Comparison of ENCODE assay signal across 29 mouse cellular contexts in the genomic region with DNA sequence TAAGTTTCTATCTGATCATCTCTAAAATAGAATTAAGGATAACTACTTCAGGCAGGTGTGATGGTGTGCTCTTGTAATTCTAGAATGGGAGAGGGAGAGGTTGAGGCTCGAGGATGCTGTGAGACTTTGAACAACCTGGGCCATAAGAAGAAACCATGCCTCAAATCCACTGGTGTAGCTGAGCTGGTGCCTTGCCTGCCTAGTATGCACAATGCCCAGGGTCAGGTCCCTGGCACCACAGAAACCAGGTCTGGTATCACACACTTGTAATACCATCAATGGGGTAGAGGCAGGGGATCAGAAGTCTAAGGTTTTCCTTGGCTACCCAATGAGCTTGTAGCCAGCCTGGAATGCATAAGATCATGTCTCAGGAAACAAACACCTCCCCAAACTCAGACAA. TPM values are rescaled to one million over a fixed set of nuclear protein-coding genes. Genes with fewer than 3 reads are reported as not detected.
DNase-seq lines count a peak whose midpoint lies in the region; ATAC-seq and TF ChIP-seq lines count a peak whose summit lies in the region.
"Had no signal": no experiment of that assay in that cellular context is flagged by ENCODE, and none has a peak within 500 bp of the region (broad histone marks: within the 10 kb centered on the region; RNA-seq: fewer than 3 reads in every experiment).

No protein-coding gene starts in this region.

- no peak for TF ChIP-seq CTCF in gastrocnemius, adult 2 months (IDR thresholded peaks at IDR 0.05)
- no peak for TF ChIP-seq CTCF in stomach, postnatal 0 days (IDR thresholded peaks at IDR 0.05; ENCODE audit: low read depth)

- intact Hi-C loops in gastrocnemius, adult 2 months (cut with DNase I) = no loop called here
- intact Hi-C loops in gastrocnemius, postnatal 36 days (cut with DNase I) = no loop called here

- no peak overlapping the region for H3K4me3 ChIP-seq in gastrocnemius, adult 2 months
- no peak overlapping the region for H3K4me3 ChIP-seq in limb, embryonic 13.5 days
- no peak overlapping the region for H3K4me3 ChIP-seq in limb, embryonic 10.5 days
- no peak overlapping the region for H3K4me3 ChIP-seq in limb, embryonic 15.5 days
- H3K4me3 ChIP-seq in stomach, postnatal 0 days (ENCODE audit: low read depth, low read length) = no peak overlapping the region
- H3K4me3 ChIP-seq: embryonic facial prominence, embryonic 12.5 days; forebrain, embryonic 10.5 days; forebrain, embryonic 13.5 days; hindbrain, embryonic 12.5 days; hindbrain, embryonic 15.5 days had no signal

- no peaks in the 10 kb centered on the region for H3K36me3 ChIP-seq in limb, embryonic 13.5 days
- no peaks in the 10 kb centered on the region for H3K36me3 ChIP-seq in limb, embryonic 10.5 days
- H3K36me3 ChIP-seq in limb, embryonic 15.5 days = no peaks in the 10 kb centered on the region
- no peaks in the 10 kb centered on the region for H3K36me3 ChIP-seq in stomach, postnatal 0 days (ENCODE audit: control insufficient read depth, insufficient read depth, low read length)
- H3K36me3 ChIP-seq: embryonic facial prominence, embryonic 12.5 days; forebrain, embryonic 10.5 days; G1E; hindbrain, embryonic 12.5 days; hindbrain, embryonic 15.5 days had no signal

- WGBS in limb, embryonic 13.5 days = 66% methylated on average over 1 of the region's 1 CpGs
- WGBS in limb, embryonic 10.5 days = 60% methylated on average over 1 of the region's 1 CpGs
- 38% methylated on average over 1 of the region's 1 CpGs for whole genome bisulfite sequencing in limb, embryonic 15.5 days
- WGBS in stomach, postnatal 0 days = 61% methylated on average over 1 of the region's 1 CpGs

- no peak for ATAC-seq in limb, embryonic 13.5 days (ENCODE audit: low FRiP score, low read depth)
- no peak for ATAC-seq in limb, embryonic 15.5 days (ENCODE audit: insufficient number of reproducible peaks, low FRiP score, low TSS enrichment, low read depth)
- ATAC-seq in stomach, postnatal 0 days (ENCODE audit: low FRiP score, low TSS enrichment) = no peak
- ATAC-seq: forebrain, embryonic 13.5 days; forebrain, embryonic 16.5 days; Patski had no signal

- H3K9ac ChIP-seq in limb, embryonic 13.5 days = peak overlapping the region; percentile 2; the same call in 1 of the 2 replicates
- H3K9ac ChIP-seq in limb, embryonic 15.5 days = no peak overlapping the region
- H3K9ac ChIP-seq in stomach, postnatal 0 days (ENCODE audit: low read length) = no peak overlapping the region
- H3K9ac ChIP-seq: embryonic facial prominence, embryonic 12.5 days; forebrain, embryonic 13.5 days; hindbrain, embryonic 12.5 days; hindbrain, embryonic 15.5 days had no signal

- H3K27ac ChIP-seq in gastrocnemius, adult 2 months = 0 out of 2 replicates have a peak overlapping the region, but pooled peaks have one; percentile 57
- H3K27ac ChIP-seq in limb, embryonic 13.5 days = no peak overlapping the region
- H3K27ac ChIP-seq in limb, embryonic 10.5 days = no peak overlapping the region
- H3K27ac ChIP-seq in limb, embryonic 15.5 days = peak overlapping the region; percentile 23; the same call in 1 of the 2 replicates
- peak overlapping the region; percentile 67 for H3K27ac ChIP-seq in stomach, postnatal 0 days (replicated peaks)
- H3K27ac ChIP-seq: embryonic facial prominence, embryonic 12.5 days; forebrain, embryonic 10.5 days; forebrain, embryonic 13.5 days; hindbrain, embryonic 12.5 days; hindbrain, embryonic 15.5 days had no signal

- H3K27me3 ChIP-seq in limb, embryonic 13.5 days = peaks cover 25% of the 10 kb centered on the region
- H3K27me3 ChIP-seq in limb, embryonic 10.5 days (ENCODE audit: low read depth, poor library complexity, severe bottlenecking) = peaks cover 53% of the 10 kb centered on the region
- H3K27me3 ChIP-seq in limb, embryonic 15.5 days = peaks cover 7% of the 10 kb centered on the region
- H3K27me3 ChIP-seq in stomach, postnatal 0 days (ENCODE audit: control insufficient read depth, insufficient read depth, low read length) = no peaks in the 10 kb centered on the region
- H3K27me3 ChIP-seq: CH12.LX, Patski had no signal

- no peaks in the 10 kb centered on the region for H3K9me3 ChIP-seq in limb, embryonic 13.5 days
- H3K9me3 ChIP-seq in limb, embryonic 10.5 days (replicated peaks) = no peaks in the 10 kb centered on the region
- no peaks in the 10 kb centered on the region for H3K9me3 ChIP-seq in limb, embryonic 15.5 days
- no peaks in the 10 kb centered on the region for H3K9me3 ChIP-seq in stomach, postnatal 0 days (ENCODE audit: control insufficient read depth, low read length)
- H3K9me3 ChIP-seq: embryonic facial prominence, embryonic 12.5 days; forebrain, embryonic 10.5 days; forebrain, embryonic 13.5 days; hindbrain, embryonic 12.5 days; hindbrain, embryonic 15.5 days had no signal

- H3K4me1 ChIP-seq in limb, embryonic 13.5 days = peaks cover 8% of the 10 kb centered on the region
- peaks cover 16% of the 10 kb centered on the region for H3K4me1 ChIP-seq in limb, embryonic 10.5 days
- peaks cover 15% of the 10 kb centered on the region for H3K4me1 ChIP-seq in limb, embryonic 15.5 days
- H3K4me1 ChIP-seq in stomach, postnatal 0 days (replicated peaks; ENCODE audit: control insufficient read depth, insufficient read depth) = 0 out of 2 replicates have a peak, but pooled peaks cover 3% of the 10 kb centered on the region

- H3K4me2 ChIP-seq in limb, embryonic 13.5 days (replicated peaks) = no peak overlapping the region
- H3K4me2 ChIP-seq in limb, embryonic 15.5 days = no peak overlapping the region
- H3K4me2 ChIP-seq in stomach, postnatal 0 days (replicated peaks; ENCODE audit: low read depth) = no peak overlapping the region
- H3K4me2 ChIP-seq: embryonic facial prominence, embryonic 12.5 days; forebrain, embryonic 13.5 days; heart, embryonic 11.5 days; hindbrain, embryonic 12.5 days; hindbrain, embryonic 15.5 days had no signal

- TF ChIP-seq EP300 in stomach, postnatal 0 days (optimal IDR thresholded peaks at IDR 0.05) = no peak

- DNase-seq in gastrocnemius, adult 2 months = no peak
- no peak for DNase-seq in gastrocnemius, postnatal 36 days
- no peak for DNase-seq in limb, embryonic 10.5 days (ENCODE audit: low spot score)
- no peak for DNase-seq in stomach, postnatal 0 days (ENCODE audit: low spot score)
- no peak for DNase-seq in layer of hippocampus, adult 9-11 months
- DNase-seq: adrenal gland, postnatal 10 days; adrenal gland, postnatal 36 days; B cell, adult 2 months; cerebellum, adult 18-20 months; cerebellum, adult 9-10 months; cerebellum, postnatal 14 days; gastrocnemius, postnatal 14 days had no signal

RNA-seq across cellular contexts. Expression of gene Hspa1b, which starts 3.8 kb away (rescaled TPM):
- 10 to 100 TPM in 1 of 2 experiments, 1 to 10 TPM in 1; 3.9 to 13.0 TPM for total RNA-seq in gastrocnemius, adult 2 months (2021)
- 1 to 10 TPM; 4.6 to 6.1 TPM for total RNA-seq in gastrocnemius, postnatal 36 days (2021)
- polyA plus RNA-seq in limb, embryonic 13.5 days (2015; fragmentation: Nextera tagmentation; extraction: Ambion mirVana) = 0.32 and 0.43 TPM in 2 replicates
- polyA plus RNA-seq in limb, embryonic 10.5 days (2016; fragmentation: Nextera tagmentation; extraction: Ambion mirVana) = 0.08 and 0.14 TPM in 2 replicates
- 3.3 and 3.6 TPM in 2 replicates for polyA plus RNA-seq in limb, embryonic 15.5 days (2015; fragmentation: Nextera tagmentation; extraction: Ambion mirVana)
- polyA plus RNA-seq in stomach, postnatal 0 days (2015; fragmentation: Nextera tagmentation; extraction: Ambion mirVana) = 3.0 TPM in 2 replicates
- polyA plus RNA-seq: forebrain, embryonic 16.5 days had no signal

RNA-seq across cellular contexts. Expression of gene Gm20481, which starts 6.9 kb away (rescaled TPM):
- not detected for total RNA-seq in gastrocnemius, adult 2 months (2021)
- not detected for total RNA-seq in gastrocnemius, postnatal 36 days (2021)
- polyA plus RNA-seq in limb, embryonic 13.5 days (2015; fragmentation: Nextera tagmentation; extraction: Ambion mirVana) = not detected in 2 replicates
- polyA plus RNA-seq in limb, embryonic 10.5 days (2016; fragmentation: Nextera tagmentation; extraction: Ambion mirVana) = not detected in 2 replicates
- polyA plus RNA-seq in limb, embryonic 15.5 days (2015; fragmentation: Nextera tagmentation; extraction: Ambion mirVana) = not detected in 2 replicates
- polyA plus RNA-seq in stomach, postnatal 0 days (2015; fragmentation: Nextera tagmentation; extraction: Ambion mirVana) = not detected in 2 replicates
- total RNA-seq: adrenal gland, postnatal 10 days; adrenal gland, postnatal 36 days; CH12.LX; gastrocnemius, adult 18-20 months; gastrocnemius, postnatal 14 days; heart, adult 8-10 months; heart, postnatal 25 days; hematopoietic stem cell, adult 5-6 weeks had no signal
- polyA plus RNA-seq: embryonic facial prominence, embryonic 12.5 days; forebrain, embryonic 10.5 days; forebrain, embryonic 13.5 days; forebrain, embryonic 16.5 days; G1E; heart, embryonic 11.5 days; heart, postnatal 0 days; hindbrain, embryonic 15.5 days had no signal

RNA-seq across cellular contexts. Expression of gene Hspa1a, which starts 9.1 kb away (rescaled TPM):
- 10 to 100 TPM in 1 of 2 experiments, 1 to 10 TPM in 1; 6.8 to 14.1 TPM for total RNA-seq in gastrocnemius, adult 2 months (2021)
- 10 to 100 TPM in 1 of 2 experiments, 1 to 10 TPM in 1; 8.8 to 10.1 TPM for total RNA-seq in gastrocnemius, postnatal 36 days (2021)
- 3.7 and 4.4 TPM in 2 replicates for polyA plus RNA-seq in limb, embryonic 13.5 days (2015; fragmentation: Nextera tagmentation; extraction: Ambion mirVana)
- polyA plus RNA-seq in limb, embryonic 10.5 days (2016; fragmentation: Nextera tagmentation; extraction: Ambion mirVana) = 1.1 and 1.4 TPM in 2 replicates
- polyA plus RNA-seq in limb, embryonic 15.5 days (2015; fragmentation: Nextera tagmentation; extraction: Ambion mirVana) = 31.7 and 32.0 TPM in 2 replicates
- 24.1 and 25.9 TPM in 2 replicates for polyA plus RNA-seq in stomach, postnatal 0 days (2015; fragmentation: Nextera tagmentation; extraction: Ambion mirVana)
- total RNA-seq: CH12.LX, G1E had no signal

RNA-seq across cellular contexts. Expression of gene Hspa1l, which starts 9.7 kb away (rescaled TPM):
- 10 to 100 TPM; 14.9 to 31.2 TPM for total RNA-seq in gastrocnemius, adult 2 months (2021)
- 10 to 100 TPM; 18.6 to 23.2 TPM for total RNA-seq in gastrocnemius, postnatal 36 days (2021)
- 0.49 and 0.81 TPM in 2 replicates for polyA plus RNA-seq in limb, embryonic 13.5 days (2015; fragmentation: Nextera tagmentation; extraction: Ambion mirVana)
- 0.58 and 0.85 TPM in 2 replicates for polyA plus RNA-seq in limb, embryonic 10.5 days (2016; fragmentation: Nextera tagmentation; extraction: Ambion mirVana)
- 0.46 and 0.65 TPM in 2 replicates for polyA plus RNA-seq in limb, embryonic 15.5 days (2015; fragmentation: Nextera tagmentation; extraction: Ambion mirVana)
- 0.25 and 0.48 TPM in 2 replicates for polyA plus RNA-seq in stomach, postnatal 0 days (2015; fragmentation: Nextera tagmentation; extraction: Ambion mirVana)
- polyA plus RNA-seq: G1E had no signal

RNA-seq across cellular contexts. Expression of gene Lsm2, which starts 18.8 kb away (rescaled TPM):
- total RNA-seq in gastrocnemius, adult 2 months (2021) = 10 to 100 TPM; 15.2 to 17.0 TPM
- 10 to 100 TPM; 13.1 to 15.3 TPM for total RNA-seq in gastrocnemius, postnatal 36 days (2021)
- polyA plus RNA-seq in limb, embryonic 13.5 days (2015; fragmentation: Nextera tagmentation; extraction: Ambion mirVana) = 196 and 200 TPM in 2 replicates
- 320 and 365 TPM in 2 replicates for polyA plus RNA-seq in limb, embryonic 10.5 days (2016; fragmentation: Nextera tagmentation; extraction: Ambion mirVana)
- 143 and 159 TPM in 2 replicates for polyA plus RNA-seq in limb, embryonic 15.5 days (2015; fragmentation: Nextera tagmentation; extraction: Ambion mirVana)
- polyA plus RNA-seq in stomach, postnatal 0 days (2015; fragmentation: Nextera tagmentation; extraction: Ambion mirVana) = 69.2 and 75.1 TPM in 2 replicates

Comparison
In these comparisons a context has a peak if more than half of its experiments do, and no peak if none do; other contexts are left out.
1. H3K27ac ChIP-seq: peak in gastrocnemius, adult 2 months (single experiment), limb, embryonic 15.5 days (single experiment) and stomach, postnatal 0 days (single experiment); none in limb, embryonic 13.5 days (single experiment) and limb, embryonic 10.5 days (single experiment).